Mouse (Mus musculus): ENCODE data around the gene Gpsm2.
"Not testable (repeated sequence)": the region's sequence is repeated elsewhere in the genome, so short reads cannot be mapped to it uniquely, and the experiment has no call there.

The Gpsm2 gene

DNA sequence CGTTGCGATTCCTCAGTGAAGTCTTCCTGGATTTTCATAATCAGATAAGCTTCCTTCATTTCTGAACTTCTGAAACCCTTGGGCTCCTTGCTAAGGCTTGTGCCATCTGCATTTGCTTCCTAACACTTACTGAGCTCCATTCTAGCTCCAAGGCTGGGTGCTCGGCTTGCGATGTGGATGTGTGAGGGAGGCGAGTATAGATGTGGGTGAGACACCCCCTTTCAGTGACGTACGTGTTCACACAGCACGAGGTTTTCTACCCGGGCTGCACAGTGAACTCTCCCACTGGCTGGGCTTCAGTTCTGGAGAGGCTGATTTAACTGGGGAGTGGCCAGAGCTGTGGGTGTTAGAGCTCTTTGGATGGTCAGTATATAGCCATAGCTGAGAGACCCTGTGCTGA, 63.5 kb downstream of the Gpsm2 start:
- DNase-seq (ENCODE audit: low read depth, low spot score) = no peak

DNA sequence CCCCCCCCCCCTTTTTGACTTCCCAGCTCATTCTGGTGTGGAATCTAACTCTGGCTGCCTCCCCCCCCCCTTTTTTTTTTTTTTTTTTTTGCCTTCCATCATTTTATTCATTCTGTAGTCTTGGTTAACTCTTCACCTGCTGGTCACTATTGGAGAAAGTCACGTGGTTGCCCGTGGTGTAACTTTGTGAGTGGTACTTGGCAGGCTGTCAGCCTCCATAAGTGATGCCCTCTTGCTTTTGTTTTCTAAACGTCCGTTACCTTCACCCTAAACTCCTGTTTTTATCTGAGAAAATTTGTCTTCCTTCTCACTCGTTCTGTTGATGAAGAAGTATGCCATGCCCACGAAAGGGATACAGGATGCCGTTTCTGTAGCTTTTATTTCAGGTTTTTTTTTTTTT, 66.6 kb downstream of the Gpsm2 start:
- no peak for DNase-seq (ENCODE audit: low read depth, low spot score)

DNA sequence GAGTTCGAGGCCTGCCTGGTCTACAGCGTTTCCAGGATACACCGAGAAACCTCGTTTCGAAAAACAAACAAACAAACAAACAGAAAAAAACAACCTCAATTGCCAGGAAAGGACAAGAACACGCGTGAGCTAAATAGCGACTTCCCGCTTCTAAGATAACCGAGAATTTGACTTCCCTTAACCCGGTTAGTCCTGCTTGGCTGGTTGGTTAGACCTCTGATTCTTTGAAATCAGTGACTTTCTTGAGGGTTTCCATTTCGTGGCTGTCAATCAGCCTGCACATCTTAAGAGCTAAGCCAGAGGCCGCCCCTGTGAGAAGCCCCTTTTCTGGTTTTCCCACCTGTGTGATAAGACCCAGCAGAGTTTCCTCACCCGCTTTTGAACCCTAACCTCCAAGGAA, 67.5 kb downstream of the Gpsm2 start:
- DNase-seq (ENCODE audit: low read depth, low spot score) = no peak

DNA sequence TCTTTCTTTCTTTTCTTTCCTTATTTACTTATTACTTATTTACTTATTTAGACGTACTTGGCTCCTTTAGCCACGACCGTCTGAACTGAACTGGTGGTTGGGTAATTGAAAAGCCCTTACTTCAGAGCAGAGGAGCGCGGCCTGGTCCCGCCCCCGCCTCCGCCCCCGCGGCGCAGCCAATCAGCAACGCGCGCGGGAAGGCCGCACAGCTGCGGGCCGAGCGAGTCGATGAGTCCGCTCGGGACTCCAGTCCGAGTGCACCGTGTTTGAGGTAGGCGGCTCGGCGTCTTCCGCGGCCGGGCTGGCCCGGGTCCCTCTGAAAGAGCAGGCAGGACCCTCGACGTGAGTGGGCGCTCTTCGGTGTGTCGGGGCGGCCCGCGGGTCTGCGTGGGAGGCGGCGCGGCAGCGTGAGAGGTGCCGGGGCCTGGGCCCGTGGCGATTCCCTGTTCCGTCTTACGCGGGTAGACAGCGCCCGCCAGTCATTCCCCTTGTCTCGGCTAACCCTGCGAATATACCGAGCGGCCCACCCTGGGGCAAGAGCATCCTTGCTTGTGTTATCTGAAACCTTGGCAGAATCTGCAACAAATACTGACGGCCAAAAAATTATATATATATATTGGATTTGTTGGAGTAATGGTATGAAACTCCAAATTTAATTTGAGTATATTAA, 68.3 kb downstream of the Gpsm2 start, which contains the start of gene Clcc1:
TSS of gene Clcc1 (plus strand) at position 204 of the 670 bp plus-strand sequence.
- DNase-seq (ENCODE audit: low read depth, low spot score) = peak; percentile 83

DNA sequence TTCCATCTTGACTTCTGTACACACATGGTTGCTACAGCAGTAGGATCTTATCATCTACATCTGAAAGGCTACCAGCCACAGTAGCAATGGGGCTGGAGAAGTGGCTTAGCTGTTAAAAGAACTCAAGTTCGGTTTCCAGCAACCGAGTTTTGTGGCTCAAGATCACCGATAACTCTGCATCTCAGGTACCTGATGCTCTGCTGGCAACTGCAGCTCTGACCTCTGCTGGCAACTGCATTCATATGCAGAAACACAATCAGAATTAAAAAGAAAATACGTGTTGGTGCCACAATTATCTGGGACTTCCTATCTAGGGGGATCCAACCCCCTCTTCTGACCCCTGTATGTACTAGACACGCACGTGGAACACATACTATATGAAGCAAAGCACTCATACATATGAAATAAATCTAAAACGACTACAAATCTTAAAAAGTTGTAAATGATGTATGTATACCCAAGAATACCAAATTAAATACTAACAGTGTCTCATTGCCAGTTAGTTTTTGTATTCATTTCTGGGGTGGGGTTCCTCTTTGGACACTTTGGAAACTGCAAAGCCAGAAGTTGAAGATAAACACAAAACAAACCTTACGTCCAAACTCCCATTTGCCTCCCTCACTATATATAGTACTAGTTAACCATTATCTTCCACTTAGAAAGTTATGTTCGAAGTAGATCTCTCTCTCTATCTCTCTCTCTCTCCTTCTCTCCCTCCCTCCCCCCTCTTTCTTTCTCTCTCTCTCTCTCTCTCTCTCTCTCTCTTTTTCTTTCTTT, 69.1 kb downstream of the Gpsm2 start:
- DNase-seq (ENCODE audit: low read depth, low spot score) = no peak

DNA sequence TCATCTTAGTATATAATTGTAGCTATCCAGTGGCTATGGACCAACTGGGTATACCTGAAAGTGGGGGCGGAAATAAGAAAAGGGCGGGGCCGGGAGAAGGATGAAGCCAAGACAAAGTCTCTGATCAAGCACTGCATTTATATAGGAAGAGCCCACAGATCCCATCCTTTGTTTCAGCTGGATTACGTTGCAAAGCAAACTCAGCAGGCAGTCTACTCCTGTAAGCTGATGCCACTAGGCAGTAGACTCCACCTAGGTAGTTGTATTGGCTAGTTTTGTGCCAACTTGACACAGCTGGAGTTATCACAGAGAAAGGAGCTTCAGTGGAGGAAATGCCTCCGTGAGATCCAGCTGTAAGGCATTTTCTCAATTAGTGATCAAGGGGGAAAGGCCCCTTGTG, 74.4 kb downstream of the Gpsm2 start:
- not testable (repeated sequence) for DNase-seq (ENCODE audit: low read depth, low spot score)

DNA sequence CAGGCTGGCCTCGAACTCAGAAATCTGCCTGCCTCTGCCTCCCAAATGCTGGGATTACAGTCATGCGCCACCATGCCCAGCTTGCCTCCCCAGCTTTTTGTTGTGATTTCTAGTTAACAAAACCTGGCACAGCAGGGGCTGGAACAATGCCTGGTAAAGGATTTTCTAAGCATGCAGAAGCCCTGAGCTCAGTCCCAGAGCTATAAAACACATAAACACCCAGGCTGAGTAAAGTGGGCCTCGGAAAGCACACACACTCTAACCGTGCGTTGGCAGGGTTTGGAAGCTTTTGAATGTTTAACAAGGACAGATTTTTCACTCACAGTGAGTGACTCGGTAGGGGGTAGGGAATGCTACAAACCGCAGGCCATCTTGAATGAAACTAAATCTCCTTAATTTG, 76.1 kb downstream of the Gpsm2 start:
- DNase-seq (ENCODE audit: low read depth, low spot score) = no peak

DNA sequence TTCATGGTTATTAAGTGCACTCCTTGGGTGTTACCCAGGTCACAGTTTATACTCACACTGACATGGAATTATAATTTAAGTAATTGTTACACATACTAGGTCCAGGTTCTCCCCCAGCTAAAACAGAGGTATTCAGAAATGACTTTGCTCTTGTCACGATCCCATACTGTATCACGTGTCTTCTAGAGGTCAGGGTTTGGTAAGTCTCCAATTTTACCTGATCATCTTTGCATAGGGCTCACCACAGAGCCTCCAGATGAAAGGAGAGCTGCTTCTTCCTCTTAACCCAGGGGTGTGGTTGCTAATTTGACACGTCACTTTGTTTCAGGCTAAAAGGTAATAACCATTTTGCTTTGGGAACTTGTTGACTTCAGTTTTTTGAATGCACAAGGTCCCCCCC, 77.3 kb downstream of the Gpsm2 start:
- no peak for DNase-seq (ENCODE audit: low read depth, low spot score)

DNA sequence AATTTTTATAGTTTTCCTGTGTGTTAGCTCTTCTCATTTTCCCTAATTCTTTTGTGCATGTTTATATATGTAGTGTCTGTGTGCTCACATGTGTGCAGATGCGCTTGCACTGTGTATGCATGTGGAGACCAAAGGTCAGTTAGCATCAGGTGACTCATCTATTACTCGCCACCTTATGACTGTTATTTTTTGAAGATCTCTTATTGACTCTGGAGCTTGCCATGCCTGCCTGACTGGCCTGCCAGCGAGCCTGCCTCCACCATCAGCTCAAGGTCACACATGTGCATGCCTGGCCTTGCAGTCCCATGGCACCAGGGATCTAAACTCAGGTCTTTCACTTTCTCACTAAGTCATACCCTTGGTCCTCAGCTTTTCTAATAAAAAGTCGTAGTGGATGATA, 81.1 kb downstream of the Gpsm2 start:
- DNase-seq (ENCODE audit: low read depth, low spot score) = no peak

DNA sequence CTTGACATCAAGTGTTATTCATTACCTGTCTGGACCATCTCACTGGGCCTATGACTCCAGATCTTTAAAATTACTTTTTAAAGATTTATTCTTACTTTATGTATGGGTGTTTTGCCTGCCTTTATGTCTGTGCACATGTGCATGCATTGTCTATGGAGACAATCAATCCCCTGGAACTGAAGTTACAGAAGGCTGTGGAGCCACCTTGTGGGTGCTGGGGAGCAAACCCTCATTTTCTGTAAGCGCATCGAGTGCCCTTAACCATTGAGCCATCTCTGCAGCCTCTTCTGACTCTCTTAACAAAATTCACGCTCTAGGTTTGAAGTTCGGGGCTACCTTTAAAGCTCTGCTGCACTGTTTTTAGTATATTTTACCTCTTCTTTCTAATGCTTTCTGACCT, 82.7 kb downstream of the Gpsm2 start:
- DNase-seq (ENCODE audit: low read depth, low spot score) = no peak

DNA sequence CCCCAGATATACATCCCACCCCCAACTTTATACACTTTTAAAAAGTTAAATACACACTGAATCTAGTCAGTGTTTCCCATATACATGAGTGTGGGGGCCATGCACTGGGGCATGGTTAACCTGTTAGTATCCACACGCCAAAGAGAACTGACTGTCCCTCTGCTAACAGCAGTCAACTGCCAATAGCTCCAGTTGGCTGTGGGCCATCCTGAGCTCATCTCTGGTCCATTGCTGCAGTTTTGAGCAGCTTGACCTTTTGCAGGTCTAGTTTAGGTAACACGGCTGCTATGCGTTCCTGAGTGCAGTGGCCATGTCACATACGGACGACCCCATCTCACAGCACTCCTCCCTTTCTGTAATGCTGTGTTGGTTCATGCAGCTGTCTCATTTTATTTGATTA, 87.3 kb downstream of the Gpsm2 start:
- no peak for DNase-seq (ENCODE audit: low read depth, low spot score)
